Mouse (Mus musculus): ENCODE measurements around the gene Kcna2. TPM values are rescaled to one million over a fixed set of nuclear protein-coding genes. Genes with fewer than 3 reads are reported as not detected.

Gene Kcna2
- total and polyA plus RNA-seq, 3 experiments, result 0.45 to 1.5 (median 0.46) TPM

GRCm38 (mm10) chr3:107101787-107102651 is 1.1 kb downstream of the Kcna2 start:
- DNase-seq, result peak; percentile 8

GRCm38 (mm10) chr3:107103041-107103440 is 2.1 kb downstream of the Kcna2 start:
- DNase-seq, result no peak

GRCm38 (mm10) chr3:107103462-107103861 is 2.5 kb downstream of the Kcna2 start:
- DNase-seq, result no peak

GRCm38 (mm10) chr3:107105986-107106385 is 5.0 kb downstream of the Kcna2 start:
- no peak for DNase-seq

GRCm38 (mm10) chr3:107112498-107112897 is 11.6 kb downstream of the Kcna2 start:
- no peak for DNase-seq

- DNase-seq, result no peak
Observed at GRCm38 (mm10) chr3:107112932-107113659, 12.2 kb downstream of the Kcna2 start.

GRCm38 (mm10) chr3:107113771-107114737 is 13.1 kb downstream of the Kcna2 start:
- DNase-seq, result peak; percentile 8

- no peak for DNase-seq
Observed at GRCm38 (mm10) chr3:107114941-107115340, 14.0 kb downstream of the Kcna2 start.

GRCm38 (mm10) chr3:107115746-107116145 is 14.8 kb downstream of the Kcna2 start:
- no peak for DNase-seq

GRCm38 (mm10) chr3:107119864-107120564 is 19.1 kb downstream of the Kcna2 start:
- no peak for DNase-seq

- no peak for DNase-seq
Observed at GRCm38 (mm10) chr3:107122306-107122705, 21.4 kb downstream of the Kcna2 start.

GRCm38 (mm10) chr3:107127667-107128066 is 26.7 kb downstream of the Kcna2 start:
- no peak for DNase-seq

GRCm38 (mm10) chr3:107128421-107128820 is 27.5 kb downstream of the Kcna2 start:
- DNase-seq, result no peak

- DNase-seq, result no peak
Observed at GRCm38 (mm10) chr3:107129251-107129650, 28.3 kb downstream of the Kcna2 start.

GRCm38 (mm10) chr3:107130661-107131326 is 29.8 kb downstream of the Kcna2 start:
- DNase-seq, result peak; percentile 40

- DNase-seq, result no peak
Observed at GRCm38 (mm10) chr3:107131846-107132245, 30.9 kb downstream of the Kcna2 start.

GRCm38 (mm10) chr3:107132651-107133050 is 31.7 kb downstream of the Kcna2 start:
- no peak for DNase-seq

- DNase-seq, result no peak
Observed at GRCm38 (mm10) chr3:107134457-107134856, 33.5 kb downstream of the Kcna2 start.

GRCm38 (mm10) chr3:107147126-107147525 is 46.2 kb downstream of the Kcna2 start:
- DNase-seq, result no peak

GRCm38 (mm10) chr3:107149006-107149405 is 48.1 kb downstream of the Kcna2 start:
- peak; percentile 29 for DNase-seq

GRCm38 (mm10) chr3:107150469-107150868 is 49.5 kb downstream of the Kcna2 start:
- DNase-seq, result no peak
